Mouse (Mus musculus) common myeloid progenitor, adult 5-6 weeks (primary cell): ENCODE measurements at regions not wholly inside any gene's neighbourhood (a gene's known extent, or its start where the extent isn't known, plus 50 kb on each side); places are given as distances from the start of the nearest gene placed in this dataset.
A peak's percentile ranks its signal among the peaks of the same experiment; 100 is the strongest.

ENCODE experiments used
- ATAC-seq: replicated peaks from 2 replicates; pipeline ENCODE4 v1.8.0; 2016; ENCODE audit warnings: low read depth, mild to moderate bottlenecking, moderate TSS enrichment, inconsistent platforms; ENCODE audit not compliant: poor library complexity, severe bottlenecking

GRCm38 (mm10) chr8:26437571-26437970, 318.2 kb downstream of the Gm45692 start:
- ATAC-seq, result no peak

DNA sequence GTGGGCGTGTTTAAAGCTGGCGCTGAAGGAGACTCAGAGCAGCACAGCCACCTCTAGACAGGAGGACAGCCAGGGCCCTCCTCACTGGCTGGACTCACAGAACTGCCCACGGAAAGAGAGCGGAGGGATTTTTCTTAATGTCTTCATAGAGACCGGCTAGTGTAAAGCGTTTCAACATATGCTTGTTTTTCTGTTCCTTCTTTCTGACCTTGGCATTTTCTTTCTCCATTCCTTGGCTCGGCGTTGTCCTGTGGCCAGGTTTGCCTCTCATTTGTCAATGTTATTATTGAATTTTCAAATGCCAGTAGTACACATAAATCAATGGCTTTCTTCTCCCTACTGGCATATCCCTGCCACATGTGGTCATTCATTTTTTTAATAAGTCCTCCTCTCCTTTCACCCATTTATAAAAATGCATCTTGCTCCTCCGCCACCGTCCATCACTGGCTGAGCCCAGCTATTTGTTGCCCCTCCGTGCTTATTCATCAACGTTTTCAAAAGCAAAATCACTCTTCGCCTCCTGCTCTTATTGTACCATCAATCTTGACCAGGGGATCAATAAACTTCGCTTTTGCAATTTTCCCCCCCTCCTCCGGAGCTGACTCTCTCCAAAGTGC, 319.0 kb downstream of the Gm45692 start:
- no peak for ATAC-seq

- ATAC-seq, result no peak
Measured at GRCm38 (mm10) chr8:26438877-26439276, 319.5 kb downstream of the Gm45692 start.

GRCm38 (mm10) chr8:26441268-26442030, 322.1 kb downstream of the Gm45692 start:
- ATAC-seq, result no peak

GRCm38 (mm10) chr8:26443041-26443440, 323.7 kb downstream of the Gm45692 start:
- peak; percentile 86 for ATAC-seq

GRCm38 (mm10) chr8:26443735-26444134, 324.4 kb downstream of the Gm45692 start:
- ATAC-seq, result no peak

DNA sequence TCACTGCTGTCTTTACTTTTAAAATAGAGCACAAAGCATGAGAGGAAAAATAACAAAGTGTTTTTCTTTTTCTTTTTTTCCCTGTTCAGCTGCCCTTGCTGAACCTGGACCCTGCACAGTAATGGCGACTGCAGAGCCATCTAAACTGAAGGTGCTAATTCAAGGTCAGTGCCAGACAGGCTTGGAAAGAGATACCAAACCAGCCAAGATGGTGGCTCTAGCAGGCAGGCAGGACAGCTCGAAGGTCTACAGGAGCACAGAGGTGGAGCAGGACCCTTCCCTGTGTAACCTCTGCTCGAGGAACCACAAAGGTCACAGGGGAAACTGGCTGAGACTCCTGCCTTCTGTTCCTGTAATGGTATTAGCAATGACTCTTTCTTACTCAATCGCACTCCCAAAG, 326.7 kb downstream of the Gm45692 start:
- ATAC-seq, result no peak

DNA sequence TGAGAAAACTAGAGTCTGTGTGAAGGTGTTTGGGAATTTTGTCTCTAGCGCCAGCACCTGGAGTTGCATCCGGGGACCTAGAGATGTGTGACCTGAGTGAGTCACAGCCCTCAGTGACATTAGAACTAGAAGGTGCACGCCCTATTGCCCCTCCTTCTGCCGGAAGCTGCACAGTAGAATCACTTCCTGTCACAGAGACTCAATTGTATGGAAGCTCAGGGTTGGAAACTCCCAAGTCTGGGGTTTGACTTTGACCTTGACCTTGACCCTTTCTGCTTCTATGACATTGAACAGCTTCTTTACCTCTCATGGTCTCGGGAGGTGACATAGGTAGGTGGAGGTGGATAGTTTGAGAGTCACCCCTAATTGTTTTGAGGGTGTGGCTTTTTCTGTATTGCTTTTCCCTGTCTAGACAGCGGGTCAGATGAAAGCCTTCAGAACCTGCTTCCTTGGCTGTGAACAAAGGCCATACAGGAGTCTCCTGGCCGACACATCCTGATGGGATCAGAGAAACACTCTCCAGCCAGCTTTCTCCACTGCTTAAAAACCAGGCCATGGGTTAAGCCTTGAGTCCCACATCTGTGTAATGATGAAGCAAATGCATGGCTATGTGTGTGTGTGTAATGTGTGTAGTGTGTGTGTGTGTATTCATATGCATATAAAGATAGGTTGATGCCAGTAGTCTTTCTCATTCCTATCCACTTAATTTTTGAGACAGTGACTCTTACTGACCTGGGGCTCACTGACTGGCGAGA, 328.7 kb downstream of the Gm45692 start:
- no peak for ATAC-seq

GRCm38 (mm10) chr8:26449291-26449690, 330.0 kb downstream of the Gm45692 start:
- no peak for ATAC-seq

- ATAC-seq, result no peak
Measured at GRCm38 (mm10) chr8:26450543-26450942, 331.2 kb downstream of the Gm45692 start.

DNA sequence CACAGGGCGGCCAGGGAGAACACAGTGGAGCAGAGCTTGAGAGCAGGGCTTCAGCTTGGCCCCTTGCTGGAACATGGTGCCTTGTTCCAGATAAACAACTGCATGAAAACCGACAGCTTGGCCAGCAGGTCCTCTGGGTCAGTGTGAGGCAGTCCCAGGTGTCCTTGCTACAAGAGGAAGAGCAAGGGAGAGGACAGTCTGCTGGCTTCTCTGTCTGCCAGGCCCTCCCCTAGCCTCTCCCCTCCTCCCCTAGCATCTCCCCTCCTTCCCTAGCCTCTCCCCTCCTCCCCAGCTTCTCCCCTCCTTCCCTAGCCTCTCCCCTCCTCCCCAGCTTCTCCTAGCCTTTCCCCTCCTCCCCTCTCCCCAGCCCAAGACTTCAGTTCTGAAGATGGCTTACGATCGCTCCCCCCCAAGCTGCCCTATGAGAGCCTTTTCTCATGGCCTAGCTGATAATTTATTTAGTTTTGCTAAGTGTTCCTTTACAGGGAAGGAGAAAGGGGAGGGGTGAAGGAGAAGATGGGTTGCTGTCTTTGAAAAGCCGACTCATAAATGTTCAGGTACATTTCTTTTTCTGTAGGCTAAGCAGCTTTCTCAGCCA, 333.7 kb downstream of the Gm45692 start:
- no peak for ATAC-seq

DNA sequence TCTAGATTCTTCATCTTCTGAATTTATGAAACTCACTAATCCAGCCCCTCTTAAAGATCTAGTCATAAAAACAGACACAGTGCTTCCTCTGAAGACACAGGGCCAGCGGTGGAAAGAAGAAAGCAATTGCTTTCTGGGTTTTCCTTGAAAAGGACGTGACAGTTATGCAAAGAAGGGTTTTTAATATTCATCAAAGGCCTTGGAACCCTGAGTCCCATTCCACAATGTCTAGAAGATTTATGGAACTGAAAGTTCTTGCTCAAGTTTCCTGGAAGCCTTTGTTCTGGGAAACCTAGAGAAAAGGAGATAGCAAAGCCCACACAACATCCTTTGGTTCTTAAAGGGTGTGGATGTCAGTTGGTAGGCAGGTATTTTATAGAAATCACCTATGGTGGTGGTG, 346.0 kb downstream of the Gm45692 start:
- no peak for ATAC-seq

DNA sequence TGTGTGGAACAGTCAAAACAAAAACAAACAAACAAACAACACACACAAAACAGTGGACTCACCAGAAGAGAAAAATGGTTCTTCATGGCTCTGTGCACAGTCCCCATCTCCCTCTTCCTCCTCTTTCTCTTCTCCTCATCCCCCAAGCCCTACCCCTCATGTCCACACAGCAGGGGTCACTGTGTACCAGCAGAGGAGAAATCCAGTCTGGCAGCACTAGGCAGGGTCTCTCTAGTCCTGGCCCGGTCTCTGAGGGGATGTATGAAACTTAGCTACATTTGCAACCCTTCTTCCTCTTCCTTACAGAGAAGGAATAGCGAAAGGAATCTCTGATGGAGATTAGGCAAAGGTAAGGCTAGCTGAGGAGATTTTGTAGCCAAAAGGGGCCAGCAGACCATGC, 349.1 kb downstream of the Gm45692 start:
- no peak for ATAC-seq

GRCm38 (mm10) chr8:26469705-26470104, 350.4 kb downstream of the Gm45692 start:
- ATAC-seq, result peak; percentile 45; the same call in 1 of the 2 replicates

DNA sequence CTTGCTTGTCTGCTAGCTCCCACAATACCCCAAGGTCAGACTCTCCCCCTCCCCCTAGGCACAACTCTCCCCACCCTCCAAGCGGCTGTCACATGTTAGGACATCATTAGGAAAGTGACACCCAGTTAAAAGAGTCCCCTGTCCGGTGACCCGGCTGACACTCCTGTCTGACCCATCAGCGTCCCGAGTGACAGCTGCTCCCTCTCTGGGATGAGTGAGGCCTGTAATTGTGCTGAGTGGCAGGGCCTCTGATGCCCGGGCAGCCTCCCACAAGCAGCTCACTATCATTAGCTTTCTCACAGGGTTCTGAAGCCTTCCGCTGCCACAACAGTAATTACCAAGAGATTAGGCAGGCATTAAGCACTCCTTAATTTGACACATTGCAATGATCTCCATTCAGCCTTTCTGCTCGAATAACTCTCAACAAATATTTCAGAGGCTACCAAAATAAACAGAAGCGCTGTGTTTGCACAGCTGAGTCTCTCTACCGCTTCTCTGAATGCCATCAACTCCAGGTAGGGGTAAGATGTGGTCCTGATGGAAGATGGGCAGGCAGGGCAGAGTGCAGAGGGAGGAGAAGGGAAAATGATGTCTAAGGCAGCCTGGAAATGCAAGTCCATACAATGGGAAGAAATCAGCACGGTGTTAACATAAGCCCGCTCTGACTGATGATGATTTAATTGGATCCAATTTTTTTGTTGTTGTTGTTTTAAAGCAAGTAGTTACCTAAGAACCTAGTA, 352.6 kb downstream of the Gm45692 start:
- no peak for ATAC-seq

- ATAC-seq, result no peak
Measured at GRCm38 (mm10) chr8:26484749-26485148, 365.4 kb downstream of the Gm45692 start.

DNA sequence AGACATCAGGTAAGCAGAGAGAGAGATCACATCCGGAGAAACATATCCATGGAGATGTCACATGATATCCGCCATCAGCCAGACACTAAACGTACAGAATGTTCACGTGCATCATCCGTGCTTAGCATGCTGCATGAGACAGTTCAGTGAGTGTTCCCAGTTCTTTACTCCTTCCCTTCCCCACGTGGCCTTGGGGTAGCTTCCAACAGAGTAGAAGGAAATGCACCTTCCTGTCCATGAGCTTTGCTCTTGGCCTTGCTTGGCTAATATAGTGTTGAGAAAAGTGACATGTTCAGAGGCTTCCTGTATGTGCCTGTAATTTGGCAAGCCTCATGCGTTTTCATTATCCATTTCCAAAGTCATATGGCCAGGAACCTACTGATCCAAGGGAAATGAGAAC, 368.5 kb downstream of the Gm45692 start:
- ATAC-seq, result no peak

- no peak for ATAC-seq
Measured at GRCm38 (mm10) chr8:26488590-26488989, 369.3 kb downstream of the Gm45692 start.

DNA sequence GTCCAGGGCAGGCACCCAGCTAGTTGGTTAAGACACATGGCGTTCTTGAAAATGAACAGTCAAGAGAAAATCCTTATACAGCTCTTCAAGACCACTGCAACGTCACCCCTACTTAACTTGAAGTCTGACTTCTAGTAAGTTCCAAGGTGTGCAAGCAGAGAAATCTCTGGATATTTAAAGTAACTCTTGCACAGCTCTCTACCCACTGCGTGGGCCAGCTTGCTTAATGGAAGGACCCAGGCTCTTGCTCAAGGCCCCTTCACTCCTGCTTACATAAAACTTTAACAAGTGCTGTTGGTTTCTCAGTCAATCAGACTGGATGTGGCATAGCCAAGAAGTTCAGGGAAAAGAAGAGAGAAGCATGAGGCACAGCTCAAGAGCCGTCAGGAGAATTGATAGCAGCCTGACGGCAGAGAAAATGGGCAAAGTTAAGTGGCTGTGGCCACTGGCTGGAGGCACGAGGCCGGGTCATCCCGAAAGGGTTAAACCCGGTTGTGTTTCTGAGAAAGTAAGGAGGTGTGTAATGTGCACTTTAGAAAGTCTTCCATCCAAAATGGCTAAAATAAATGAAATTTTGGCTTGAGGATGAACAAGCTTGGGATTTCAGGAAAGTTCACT, 382.0 kb downstream of the Gm45692 start:
- no peak for ATAC-seq
